Mouse (Mus musculus) mesoderm, embryonic 11.5 days (tissue): ENCODE measurements around the gene Gm19426.
A peak's percentile ranks its signal among the peaks of the same experiment; 100 is the strongest.
"Not testable (repeated sequence)": the region's sequence is repeated elsewhere in the genome, so short reads cannot be mapped to it uniquely, and the experiment has no call there.

Experiments used
- DNase-seq: peaks from one replicate; pipeline ENCODE4 v3.0.0-alpha.2; 2012; ENCODE audit warnings: low read depth, low spot score

The Gm19426 gene

GRCm38 (mm10) chr2:84750115-84750514 lies 6.7 kb upstream of the Gm19426 start:
- no peak for DNase-seq

GRCm38 (mm10) chr2:84744126-84744525 lies 671 bp upstream of the Gm19426 start:
- DNase-seq, result peak; percentile 58

GRCm38 (mm10) chr2:84742451-84743283 lies 788 bp downstream of the Gm19426 start:
- DNase-seq, result peak; percentile 97

GRCm38 (mm10) chr2:84741841-84742450 lies 1.5 kb downstream of the Gm19426 start:
- DNase-seq, result peak; percentile 22

- DNase-seq, result peak; percentile 27
These were observed 2.7 kb downstream of the Gm19426 start for GRCm38 (mm10) chr2:84740608-84741333.

- peak; percentile 51 for DNase-seq
These were observed 5.1 kb downstream of the Gm19426 start for GRCm38 (mm10) chr2:84738271-84738911.

GRCm38 (mm10) chr2:84737451-84737925 lies 6.0 kb downstream of the Gm19426 start:
- peak; percentile 76 for DNase-seq

- DNase-seq, result peak; percentile 25
These were observed 6.9 kb downstream of the Gm19426 start for GRCm38 (mm10) chr2:84736312-84737161.

- DNase-seq, result peak; percentile 30
These were observed 8.0 kb downstream of the Gm19426 start for GRCm38 (mm10) chr2:84735346-84735920.

GRCm38 (mm10) chr2:84734919-84735318 lies 8.5 kb downstream of the Gm19426 start:
- no peak for DNase-seq

GRCm38 (mm10) chr2:84734351-84734864 lies 9.0 kb downstream of the Gm19426 start:
- DNase-seq, result peak; percentile 49

- peak; percentile 62 for DNase-seq
These were observed 9.7 kb downstream of the Gm19426 start, which contains the start of gene Ypel4 for GRCm38 (mm10) chr2:84733579-84734300. TSS of gene Ypel4 (plus strand) at chr2:84734058.

GRCm38 (mm10) chr2:84732394-84732793 lies 11.1 kb downstream of the Gm19426 start:
- DNase-seq, result no peak

GRCm38 (mm10) chr2:84731206-84731605 lies 12.2 kb downstream of the Gm19426 start:
- DNase-seq, result no peak

GRCm38 (mm10) chr2:84728191-84728590 lies 15.3 kb downstream of the Gm19426 start:
- not testable (repeated sequence) for DNase-seq

GRCm38 (mm10) chr2:84727172-84727858 lies 16.1 kb downstream of the Gm19426 start, which contains the start of gene Clp1:
TSS of gene Clp1 (minus strand) at chr2:84727350.
- DNase-seq, result peak; percentile 98

GRCm38 (mm10) chr2:84726716-84727115 lies 16.7 kb downstream of the Gm19426 start:
- DNase-seq, result no peak

GRCm38 (mm10) chr2:84725770-84726169 lies 17.7 kb downstream of the Gm19426 start:
- no peak for DNase-seq

GRCm38 (mm10) chr2:84723856-84724255 lies 19.6 kb downstream of the Gm19426 start:
- DNase-seq, result no peak
